Mouse (Mus musculus): Measurements from ENCODE around the gene Snx29. TPM values are rescaled to one million over a fixed set of nuclear protein-coding genes. Genes with fewer than 3 reads are reported as not detected.
"Not testable (repeated sequence)": the region's sequence is repeated elsewhere in the genome, so short reads cannot be mapped to it uniquely, and the experiment has no call there.

Snx29 gene
- total RNA-seq, 2 experiments from 2014 or later: 7.3 to 8.4 TPM

DNA sequence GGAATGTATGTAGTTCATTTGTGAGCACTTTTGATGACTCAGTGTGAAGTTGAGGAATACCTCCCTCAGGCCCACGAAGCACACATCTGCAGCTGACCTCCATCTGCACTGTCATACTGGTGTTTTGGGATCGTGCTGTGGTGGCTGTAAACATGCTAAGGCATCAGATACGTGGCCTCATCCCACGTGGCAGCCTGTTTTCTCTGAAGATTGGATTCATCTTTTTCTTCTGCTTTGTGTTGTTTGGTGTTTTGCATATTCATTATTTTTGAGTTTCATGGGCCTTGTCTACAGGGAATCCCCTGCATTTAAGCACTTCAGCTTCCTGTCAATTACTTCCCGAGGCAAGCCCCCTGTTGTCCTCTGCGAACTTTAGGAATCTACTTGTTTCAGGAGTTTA, 246.4 kb downstream of the Snx29 start:
- ATAC-seq (replicated peaks; ENCODE audit: low FRiP score, poor library complexity, severe bottlenecking): no peak

- no peak for ATAC-seq (replicated peaks; ENCODE audit: low FRiP score, poor library complexity, severe bottlenecking)
Measured at GRCm38 (mm10) chr16:11570072-11570471, 247.4 kb downstream of the Snx29 start.

GRCm38 (mm10) chr16:11574517-11574916, 251.8 kb downstream of the Snx29 start:
- ATAC-seq (replicated peaks; ENCODE audit: low FRiP score, poor library complexity, severe bottlenecking): no peak

DNA sequence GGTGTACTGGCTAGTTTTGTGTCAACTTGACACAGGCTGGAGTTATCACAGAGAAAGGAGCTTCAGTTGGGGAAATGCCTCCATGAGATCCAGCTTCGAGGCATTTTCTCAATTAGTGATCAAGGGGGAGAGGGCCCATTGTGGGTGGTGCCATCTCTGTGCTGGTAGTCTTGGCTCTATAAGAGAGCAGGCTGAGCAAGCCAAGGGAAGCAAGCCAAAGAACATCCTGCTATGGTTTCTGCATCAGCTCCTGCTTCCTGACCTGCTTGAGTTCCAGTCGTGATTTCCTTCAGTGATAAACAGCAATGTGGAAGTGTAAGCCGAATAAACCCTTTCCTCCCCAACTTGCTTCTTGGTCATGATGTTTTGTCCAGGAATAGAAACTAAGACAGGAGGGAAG, 253.0 kb downstream of the Snx29 start:
- not testable (repeated sequence) for ATAC-seq (replicated peaks; ENCODE audit: low FRiP score, poor library complexity, severe bottlenecking)

GRCm38 (mm10) chr16:11577541-11578255, 255.0 kb downstream of the Snx29 start:
- ATAC-seq (replicated peaks; ENCODE audit: low FRiP score, poor library complexity, severe bottlenecking): no peak

DNA sequence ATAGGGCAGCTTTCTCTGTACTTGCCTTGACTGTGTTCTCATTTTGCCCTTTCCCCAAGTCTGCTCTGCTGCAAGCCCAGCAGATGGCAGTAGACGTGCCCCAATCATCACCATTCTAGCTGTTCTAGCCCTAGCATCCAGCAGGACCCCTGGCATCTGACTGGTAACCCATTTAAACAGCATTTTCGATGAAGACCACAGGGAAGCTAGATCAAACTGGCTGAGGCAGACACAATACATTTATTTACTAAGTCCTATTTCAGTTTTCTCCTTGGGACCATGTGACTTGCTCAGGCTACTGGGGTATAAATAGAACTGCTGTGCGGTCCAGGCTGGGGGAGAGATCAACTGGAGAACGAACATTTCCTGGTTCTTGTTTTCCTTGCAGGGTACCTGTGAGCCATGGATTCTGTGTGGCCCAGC, 257.0 kb downstream of the Snx29 start:
- no peak for ATAC-seq (replicated peaks; ENCODE audit: low FRiP score, poor library complexity, severe bottlenecking)

DNA sequence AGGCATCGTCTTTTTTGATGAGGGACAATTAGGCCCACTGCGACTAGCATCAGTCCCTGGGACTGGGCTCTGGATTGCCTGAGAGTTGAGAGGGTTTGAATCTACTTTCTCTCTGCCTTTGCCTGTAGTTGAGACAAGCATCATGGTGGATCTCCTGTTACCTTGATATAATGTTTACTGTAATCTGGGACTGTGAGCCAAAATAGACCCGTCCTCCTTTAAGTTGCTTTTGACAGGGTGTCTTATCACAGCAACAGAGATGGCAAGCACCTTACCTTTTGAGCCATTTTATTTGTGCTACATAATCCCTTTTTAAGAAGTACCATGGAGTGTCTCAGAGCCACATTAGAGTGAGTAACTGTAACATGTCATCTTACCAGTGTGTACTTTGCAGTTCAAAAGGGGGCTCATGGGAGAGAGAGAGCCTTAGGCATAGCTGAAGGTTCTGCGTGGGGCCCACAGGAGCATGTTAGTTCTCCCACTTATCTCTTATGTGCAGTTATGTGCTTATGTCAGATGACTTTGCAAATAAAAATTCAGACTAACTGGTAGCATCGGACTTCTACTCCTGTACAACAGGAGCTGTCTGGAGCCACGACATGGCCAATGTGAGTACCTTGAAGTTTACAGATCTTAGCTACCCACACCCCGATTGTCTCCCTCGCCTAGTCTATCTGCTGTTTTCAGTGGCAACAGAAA, 261.4 kb downstream of the Snx29 start:
- peak; percentile 76 for ATAC-seq (replicated peaks; ENCODE audit: low FRiP score, poor library complexity, severe bottlenecking)

DNA sequence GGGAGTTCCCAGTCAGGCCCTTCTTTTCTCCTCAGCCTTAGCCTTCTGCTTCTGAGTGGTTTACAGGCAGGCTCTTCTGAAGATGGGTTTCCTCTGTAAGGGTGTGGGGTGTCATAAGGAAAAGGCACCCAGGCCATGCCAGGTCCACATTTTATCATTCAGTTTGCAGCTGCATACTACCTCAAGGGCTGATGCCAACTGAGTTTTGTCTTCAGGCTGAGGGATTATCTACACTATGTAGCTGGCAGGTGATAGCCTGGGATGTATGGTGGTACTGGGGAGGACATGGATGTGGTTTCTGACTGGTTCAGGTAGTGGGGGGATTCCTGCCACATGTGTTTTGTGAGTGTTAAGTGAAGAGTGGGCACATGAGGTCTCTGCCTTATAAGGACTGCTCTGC, 266.0 kb downstream of the Snx29 start:
- no peak for ATAC-seq (replicated peaks; ENCODE audit: low FRiP score, poor library complexity, severe bottlenecking)

DNA sequence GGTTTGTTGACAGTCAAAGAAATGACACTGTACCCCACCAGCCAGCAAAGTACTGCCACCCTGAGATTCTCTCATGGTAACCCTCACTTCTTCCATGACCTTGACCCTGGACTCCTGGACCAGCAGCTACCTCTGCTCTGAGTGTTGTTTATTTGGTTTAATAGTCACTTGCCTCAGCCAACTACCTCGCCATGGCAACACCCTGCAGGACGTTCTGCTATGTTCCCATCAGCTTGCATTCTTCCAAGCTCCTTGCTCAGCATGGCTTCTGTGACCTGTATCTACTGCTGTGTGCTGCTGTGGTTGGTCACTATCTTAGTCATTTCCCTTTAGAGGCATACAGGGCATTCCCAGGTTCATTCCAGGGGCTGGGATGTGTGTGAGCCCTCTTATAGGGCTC, 266.6 kb downstream of the Snx29 start:
- no peak for ATAC-seq (replicated peaks; ENCODE audit: low FRiP score, poor library complexity, severe bottlenecking)

- no peak for ATAC-seq (replicated peaks; ENCODE audit: low FRiP score, poor library complexity, severe bottlenecking)
Measured at GRCm38 (mm10) chr16:11589782-11590695, 267.3 kb downstream of the Snx29 start.

DNA sequence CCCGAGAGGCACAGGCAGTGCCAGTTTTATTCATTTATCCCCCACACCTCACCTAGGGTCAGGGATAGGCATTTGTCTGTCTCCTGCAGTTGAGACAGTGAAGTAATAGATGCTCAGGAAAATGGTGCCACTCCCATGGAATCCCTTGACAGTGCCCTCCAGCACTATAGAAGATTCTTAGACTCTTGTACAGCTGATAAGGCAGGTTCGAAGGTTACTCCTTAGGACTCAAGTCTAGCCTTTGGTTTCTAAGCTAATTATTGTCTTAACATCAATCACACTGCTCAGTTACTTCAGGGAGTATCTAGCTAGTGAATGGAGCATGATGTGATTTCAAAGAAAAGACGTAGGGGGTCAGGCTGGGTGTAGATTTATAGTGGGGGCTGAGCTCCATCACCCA, 273.9 kb downstream of the Snx29 start:
- ATAC-seq (replicated peaks; ENCODE audit: low FRiP score, poor library complexity, severe bottlenecking): no peak

GRCm38 (mm10) chr16:11597769-11598168, 275.1 kb downstream of the Snx29 start:
- no peak for ATAC-seq (replicated peaks; ENCODE audit: low FRiP score, poor library complexity, severe bottlenecking)

DNA sequence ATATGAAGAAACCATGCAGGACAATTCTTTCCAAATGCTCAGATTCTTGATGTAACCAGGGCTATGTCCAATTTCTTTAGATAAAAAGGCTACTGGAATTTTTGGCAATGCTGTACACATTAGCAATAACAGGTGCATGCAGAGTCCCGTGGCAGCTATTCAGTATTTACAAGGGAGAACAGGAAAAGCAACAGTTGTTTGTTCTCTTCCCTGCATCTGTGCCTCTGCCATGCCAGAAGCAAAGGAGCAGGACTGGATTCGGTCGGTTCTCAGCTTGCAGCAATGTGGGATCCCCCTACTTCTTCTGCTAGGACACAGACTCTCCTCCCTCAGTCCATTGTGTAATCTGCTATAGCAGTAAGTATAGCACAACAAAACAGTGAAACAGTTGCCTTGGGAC, 276.8 kb downstream of the Snx29 start:
- ATAC-seq (replicated peaks; ENCODE audit: low FRiP score, poor library complexity, severe bottlenecking): no peak

- no peak for ATAC-seq (replicated peaks; ENCODE audit: low FRiP score, poor library complexity, severe bottlenecking)
Measured at GRCm38 (mm10) chr16:11601336-11602082, 278.8 kb downstream of the Snx29 start.

DNA sequence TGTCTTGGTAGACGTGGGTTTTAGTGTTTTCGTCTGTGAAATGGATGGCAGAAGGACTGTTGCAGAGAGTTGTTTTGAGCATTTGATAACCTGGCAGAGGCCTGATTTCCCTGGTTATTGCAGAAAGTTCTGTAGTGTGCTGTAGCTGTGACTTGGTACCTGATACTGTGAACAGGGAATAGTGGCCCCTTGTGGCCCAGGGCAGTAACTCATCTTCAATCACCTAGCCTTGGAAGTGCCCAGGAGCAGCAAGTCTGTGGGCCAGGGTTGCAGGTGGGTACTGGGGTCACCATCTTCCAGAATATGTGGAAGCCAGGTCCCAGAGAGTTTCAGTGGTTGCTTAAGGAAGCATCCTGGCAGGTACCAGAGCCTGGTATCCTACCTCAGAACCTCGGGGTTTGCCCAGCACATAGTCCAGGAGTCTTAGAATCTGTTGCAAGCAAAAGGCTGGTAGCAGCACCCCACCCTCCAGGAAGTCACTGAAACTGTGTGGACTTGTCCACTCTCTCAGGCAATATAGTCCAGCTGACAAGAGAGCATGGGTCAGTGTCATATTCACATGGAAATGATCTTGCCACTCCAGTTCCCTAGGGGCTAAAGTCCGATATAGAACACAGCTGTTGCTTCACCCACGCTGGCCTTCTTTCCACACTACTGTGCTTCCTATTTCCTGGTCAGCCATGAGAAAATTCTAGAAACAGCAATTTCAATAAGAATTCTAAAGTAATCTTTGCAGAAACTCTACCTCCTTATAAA, 281.1 kb downstream of the Snx29 start:
- peak; percentile 63; the same call in 1 of the 2 replicates for ATAC-seq (replicated peaks; ENCODE audit: low FRiP score, poor library complexity, severe bottlenecking)

DNA sequence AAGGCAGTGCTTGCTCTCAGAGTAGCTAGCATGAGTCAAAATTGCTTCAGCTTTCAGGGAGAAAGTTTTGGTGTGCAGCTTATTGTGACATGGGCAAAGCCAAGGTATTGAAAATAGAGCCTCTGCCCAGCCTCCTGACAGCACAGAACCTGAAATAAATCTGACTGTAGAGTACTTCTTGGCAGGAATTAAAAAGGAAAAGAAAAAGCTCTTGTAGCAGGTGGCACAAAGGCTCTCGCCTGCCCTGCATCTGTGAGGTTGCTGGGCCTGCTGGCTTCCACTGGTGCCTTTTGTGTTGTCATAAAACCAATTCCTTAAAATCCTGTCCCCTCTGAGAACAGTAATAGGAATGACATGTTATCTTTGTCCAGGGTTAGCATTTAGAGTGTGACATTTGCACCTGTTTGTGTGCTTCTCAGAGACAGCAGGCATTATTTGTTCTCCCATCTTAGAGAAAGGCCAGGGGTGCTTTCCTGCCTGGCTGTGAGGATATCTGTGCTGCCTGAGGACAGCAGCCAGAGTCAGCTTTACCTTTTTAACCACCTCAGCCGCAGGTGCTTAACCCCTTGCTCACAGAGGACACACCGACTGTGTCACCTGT, 289.9 kb downstream of the Snx29 start:
- no peak for ATAC-seq (replicated peaks; ENCODE audit: low FRiP score, poor library complexity, severe bottlenecking)

- ATAC-seq (replicated peaks; ENCODE audit: low FRiP score, poor library complexity, severe bottlenecking): no peak
Measured at GRCm38 (mm10) chr16:11614401-11615014, 291.8 kb downstream of the Snx29 start.

DNA sequence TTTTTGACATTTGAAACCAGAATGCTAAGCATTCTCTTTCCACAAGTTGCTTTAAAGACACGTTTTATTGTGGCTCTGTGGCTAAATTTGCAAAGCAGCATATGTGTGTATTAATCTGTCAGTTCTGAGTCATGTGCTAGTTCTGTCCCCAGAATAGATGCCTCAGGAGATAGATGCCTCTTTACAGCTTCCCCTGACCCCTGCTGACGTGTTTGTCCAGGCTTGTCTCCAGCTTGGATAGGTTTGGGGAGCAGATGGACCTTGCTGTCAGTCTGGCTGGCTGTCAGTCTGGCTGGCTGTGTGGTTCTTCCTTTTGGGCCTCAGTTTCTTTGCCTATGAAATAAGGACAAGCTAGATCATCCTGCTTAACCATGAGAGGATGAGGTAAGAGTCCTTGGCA, 292.9 kb downstream of the Snx29 start:
- ATAC-seq (replicated peaks; ENCODE audit: low FRiP score, poor library complexity, severe bottlenecking): no peak

Data from erythroid progenitor cell, adult 5-6 weeks (primary cell).